Mouse (Mus musculus): ENCODE data around the gene 9930111J21Rik1.
"Not testable (repeated sequence)": the region's sequence is repeated elsewhere in the genome, so short reads cannot be mapped to it uniquely, and the experiment has no call there.

Gene 9930111J21Rik1

GRCm38 (mm10) chr11:48923818-48924217, 55.4 kb downstream of the 9930111J21Rik1 start:
- ATAC-seq (ENCODE audit: insufficient number of reproducible peaks, low FRiP score, low TSS enrichment): not testable (repeated sequence)

GRCm38 (mm10) chr11:48918380-48918779, 60.8 kb downstream of the 9930111J21Rik1 start:
- ATAC-seq (ENCODE audit: insufficient number of reproducible peaks, low FRiP score, low TSS enrichment): no peak

- ATAC-seq (ENCODE audit: insufficient number of reproducible peaks, low FRiP score, low TSS enrichment): no peak
Observed at GRCm38 (mm10) chr11:48913611-48914010, 65.6 kb downstream of the 9930111J21Rik1 start.

GRCm38 (mm10) chr11:48908459-48908858, 70.7 kb downstream of the 9930111J21Rik1 start:
- ATAC-seq (ENCODE audit: insufficient number of reproducible peaks, low FRiP score, low TSS enrichment): no peak

- no peak for ATAC-seq (ENCODE audit: insufficient number of reproducible peaks, low FRiP score, low TSS enrichment)
Observed at GRCm38 (mm10) chr11:48902021-48902420, 77.2 kb downstream of the 9930111J21Rik1 start, which contains the start of gene Gm5431. Gene Gm5431 (minus strand): TSS chr11:48902214.

GRCm38 (mm10) chr11:48901567-48901930, 77.6 kb downstream of the 9930111J21Rik1 start:
- not testable (repeated sequence) for ATAC-seq (ENCODE audit: insufficient number of reproducible peaks, low FRiP score, low TSS enrichment)

GRCm38 (mm10) chr11:48900654-48901566, 78.3 kb downstream of the 9930111J21Rik1 start:
- ATAC-seq (ENCODE audit: insufficient number of reproducible peaks, low FRiP score, low TSS enrichment): not testable (repeated sequence)

GRCm38 (mm10) chr11:48898812-48899431, 80.3 kb downstream of the 9930111J21Rik1 start:
- ATAC-seq (ENCODE audit: insufficient number of reproducible peaks, low FRiP score, low TSS enrichment): no peak
